Mouse (Mus musculus): Measurements from ENCODE around the gene Pcdh15. TPM values are rescaled to one million over a fixed set of nuclear protein-coding genes. Genes with fewer than 3 reads are reported as not detected.

The Pcdh15 gene
- polyA plus RNA-seq, 1 experiment from 2014 or later, result 17.4 TPM

DNA sequence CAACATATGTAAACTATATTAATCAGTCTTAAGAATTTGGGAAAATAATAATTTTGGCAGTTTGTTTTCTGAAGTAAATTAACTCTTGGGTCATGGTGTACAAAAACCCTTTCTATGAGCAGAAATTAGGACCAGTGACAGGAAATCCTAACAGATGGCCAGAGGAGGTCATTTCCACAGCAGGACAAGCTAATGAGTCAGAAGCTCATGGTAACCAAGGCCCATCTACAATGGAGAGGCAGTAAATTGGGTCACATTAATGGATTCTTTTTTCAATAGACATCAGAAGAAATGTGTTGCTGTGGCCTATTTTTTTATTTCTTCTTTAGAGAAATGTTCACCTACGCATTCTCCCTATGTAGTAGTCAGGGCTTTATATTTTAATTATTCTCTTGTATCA, 923.9 kb downstream of the Pcdh15 start:
- WGBS, result 84% methylated on average over 1 of the region's 1 CpGs
- Histone ChIP-seq H3K9me3 (replicated peaks) (no peaks in the 10 kb centered on the region), H3K9ac (replicated peaks) (no peak overlapping the region), H3K4me2 (no peak overlapping the region), H3K4me1 (no peaks in the 10 kb centered on the region), H3K4me3 (replicated peaks) (no peak overlapping the region), H3K36me3 (no peaks in the 10 kb centered on the region), H3K27me3 (replicated peaks) (no peaks in the 10 kb centered on the region), H3K27ac (replicated peaks) (no peak overlapping the region)
- no peak for ATAC-seq (ENCODE audit: low FRiP score)

DNA sequence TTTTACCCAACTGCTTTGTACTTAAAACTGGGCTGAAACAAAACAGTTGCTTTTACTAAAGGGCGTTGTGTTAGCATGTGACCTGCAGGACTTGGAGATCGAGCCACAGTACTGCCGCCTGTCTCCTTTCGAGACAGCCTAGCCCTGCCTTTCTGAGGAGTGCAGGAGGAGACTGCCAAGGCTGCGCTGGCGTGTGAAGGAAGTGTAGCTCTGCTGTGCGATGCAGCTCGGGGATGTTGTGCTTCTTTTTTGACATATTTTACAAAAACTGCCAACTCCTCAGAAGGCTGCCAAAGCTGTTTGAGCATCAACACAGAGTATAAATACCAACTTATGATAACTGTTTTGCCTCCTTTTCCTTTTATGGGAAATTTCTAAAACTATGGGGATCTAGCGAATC, 953.9 kb downstream of the Pcdh15 start:
- no peak overlapping the region for H3K4me2 ChIP-seq
- H3K4me3 ChIP-seq (replicated peaks), result no peak overlapping the region
- 61% methylated on average over 9 of the region's 9 CpGs for WGBS
- H3K27me3 ChIP-seq (replicated peaks), result no peaks in the 10 kb centered on the region
- no peak overlapping the region for H3K27ac ChIP-seq (replicated peaks)
- no peaks in the 10 kb centered on the region for H3K9me3 ChIP-seq (replicated peaks)
- no peaks in the 10 kb centered on the region for H3K36me3 ChIP-seq
- no peaks in the 10 kb centered on the region for H3K4me1 ChIP-seq
- ATAC-seq (ENCODE audit: low FRiP score), result no peak
- H3K9ac ChIP-seq (replicated peaks), result no peak overlapping the region

DNA sequence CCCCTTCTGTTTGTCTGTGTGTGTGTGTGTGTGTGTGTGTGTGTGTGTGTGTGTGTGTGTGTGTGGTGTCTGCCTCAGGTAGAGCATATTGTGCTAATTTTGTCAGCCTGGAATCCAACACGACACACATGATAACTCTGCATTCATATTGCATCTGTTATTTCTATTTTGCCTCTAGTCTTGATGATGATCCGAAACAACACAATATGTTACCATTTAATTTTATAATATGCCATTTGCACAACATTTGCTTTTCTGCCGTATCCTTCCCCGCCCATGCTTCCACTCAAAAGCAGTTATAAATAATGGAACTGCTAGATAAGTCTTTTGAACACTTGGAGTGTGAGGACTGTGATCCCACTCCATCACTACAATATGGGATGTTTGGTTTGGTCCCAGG, 987.5 kb downstream of the Pcdh15 start:
- 82% methylated on average over 4 of the region's 4 CpGs for WGBS

DNA sequence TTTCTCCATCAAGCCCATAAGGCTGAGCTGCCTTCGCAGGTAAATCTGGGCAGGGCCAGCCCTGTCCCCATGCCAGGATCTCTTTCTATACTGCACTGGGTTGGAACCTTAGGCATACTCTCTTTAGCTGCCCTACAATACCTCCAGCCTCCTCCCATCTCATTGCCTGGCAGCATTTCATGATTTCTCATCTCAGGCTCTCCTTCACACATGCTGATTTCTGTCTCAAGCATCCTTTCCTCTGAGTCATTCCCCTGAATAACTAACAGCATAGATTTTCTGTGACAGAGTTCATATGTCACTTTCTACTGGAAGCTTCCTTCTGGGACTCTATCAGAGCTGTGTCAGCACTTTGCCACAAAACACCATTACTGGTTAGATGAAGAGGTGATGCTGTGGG, 999.2 kb downstream of the Pcdh15 start:
- H3K4me1 ChIP-seq, result no peaks in the 10 kb centered on the region
- WGBS, result 96% methylated on average over 1 of the region's 1 CpGs

More for the DNA sequence above, 987.5 kb downstream of the Pcdh15 start:
- H3K36me3 ChIP-seq, result no peaks in the 10 kb centered on the region
- H3K4me3 ChIP-seq (replicated peaks), result no peak overlapping the region
- H3K27me3 ChIP-seq (replicated peaks), result no peaks in the 10 kb centered on the region
- H3K4me2 ChIP-seq, result no peak overlapping the region
- no peaks in the 10 kb centered on the region for H3K4me1 ChIP-seq
- no peaks in the 10 kb centered on the region for H3K9me3 ChIP-seq (replicated peaks)
- no peak overlapping the region for H3K9ac ChIP-seq (replicated peaks)
- ATAC-seq (ENCODE audit: low FRiP score), result no peak
- H3K27ac ChIP-seq (replicated peaks), result no peak overlapping the region

DNA sequence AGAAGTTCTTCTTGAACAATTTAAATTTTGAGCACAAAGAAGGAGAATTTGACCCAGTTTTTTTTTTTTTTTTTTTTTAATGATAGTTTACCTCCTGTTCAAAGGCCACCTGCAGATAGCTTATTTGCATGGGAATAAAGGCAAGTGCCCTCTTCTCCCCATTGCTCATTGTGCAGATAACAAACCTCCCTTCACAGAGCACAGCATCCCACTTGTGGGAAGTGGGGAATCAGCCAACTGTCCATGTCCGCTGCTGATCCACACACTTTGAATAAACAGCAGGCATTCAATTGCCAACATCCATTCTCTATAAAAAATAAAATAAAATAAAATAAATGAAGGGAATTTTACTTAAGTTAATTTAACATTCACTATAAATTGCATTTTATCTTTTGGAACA, 1015.0 kb downstream of the Pcdh15 start:
- Histone ChIP-seq H3K4me1 (no peaks in the 10 kb centered on the region), H3K4me3 (replicated peaks) (no peak overlapping the region), H3K27ac (replicated peaks) (no peak overlapping the region), H3K36me3 (no peaks in the 10 kb centered on the region), H3K4me2 (no peak overlapping the region), H3K9me3 (replicated peaks) (no peaks in the 10 kb centered on the region), H3K27me3 (replicated peaks) (no peaks in the 10 kb centered on the region), H3K9ac (replicated peaks) (no peak overlapping the region)
- no peak for ATAC-seq (ENCODE audit: low FRiP score)
- 24% methylated on average over 1 of the region's 1 CpGs for WGBS

More for the DNA sequence above, 999.2 kb downstream of the Pcdh15 start:
- H3K4me2 ChIP-seq, result no peak overlapping the region
- no peak overlapping the region for H3K4me3 ChIP-seq (replicated peaks)
- no peaks in the 10 kb centered on the region for H3K36me3 ChIP-seq
- H3K9ac ChIP-seq (replicated peaks), result no peak overlapping the region
- H3K27me3 ChIP-seq (replicated peaks), result no peaks in the 10 kb centered on the region
- no peak overlapping the region for H3K27ac ChIP-seq (replicated peaks)
- H3K9me3 ChIP-seq (replicated peaks), result no peaks in the 10 kb centered on the region
- no peak for ATAC-seq (ENCODE audit: low FRiP score)

DNA sequence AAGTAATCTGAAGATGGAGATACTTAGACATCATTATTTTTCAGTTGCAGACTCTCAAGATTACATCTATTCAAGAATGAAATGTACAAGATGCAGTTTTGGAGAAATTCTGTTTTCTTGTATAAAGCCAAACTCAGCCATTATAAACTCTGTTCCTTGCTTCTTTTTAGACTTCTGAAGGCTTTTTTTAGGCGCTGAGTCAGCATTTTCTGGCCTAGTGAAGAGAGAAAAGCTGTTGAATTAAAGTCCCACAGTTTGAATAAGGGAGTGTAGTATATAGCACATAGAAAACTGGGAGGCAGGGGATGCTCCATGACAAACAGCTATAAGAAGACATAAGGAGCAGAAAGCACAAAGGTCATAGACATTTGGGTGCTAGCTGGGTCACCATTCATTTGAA, 1017.7 kb downstream of the Pcdh15 start:
- H3K4me3 ChIP-seq (replicated peaks), result no peak overlapping the region
- no peaks in the 10 kb centered on the region for H3K27me3 ChIP-seq (replicated peaks)
- 67% methylated on average over 1 of the region's 1 CpGs for WGBS
- H3K9me3 ChIP-seq (replicated peaks), result no peaks in the 10 kb centered on the region
- ATAC-seq (ENCODE audit: low FRiP score), result no peak
- H3K36me3 ChIP-seq, result no peaks in the 10 kb centered on the region
- no peak overlapping the region for H3K27ac ChIP-seq (replicated peaks)
- H3K4me2 ChIP-seq, result no peak overlapping the region
- no peak overlapping the region for H3K9ac ChIP-seq (replicated peaks)
- no peaks in the 10 kb centered on the region for H3K4me1 ChIP-seq

DNA sequence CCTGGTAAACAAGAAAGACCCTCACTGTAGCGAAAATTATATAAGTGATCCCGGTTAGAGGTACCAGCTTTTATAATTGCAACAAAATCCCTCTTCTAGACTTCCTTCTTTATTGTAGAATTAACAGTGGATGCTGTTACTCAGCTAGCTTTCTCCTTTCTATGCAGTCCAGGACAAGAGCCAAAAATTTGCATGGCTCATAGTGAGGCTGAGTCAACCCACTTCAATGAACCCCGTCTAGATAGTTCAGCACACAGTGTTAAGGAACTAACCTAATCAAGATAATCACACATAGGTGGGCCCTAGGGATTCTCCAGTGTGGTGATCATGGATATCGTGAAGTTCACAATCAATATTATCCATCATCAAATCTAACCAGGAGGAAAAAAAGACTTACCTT, 1024.3 kb downstream of the Pcdh15 start:
- no peak overlapping the region for H3K4me2 ChIP-seq
- 89% methylated on average over 4 of the region's 4 CpGs for WGBS

DNA sequence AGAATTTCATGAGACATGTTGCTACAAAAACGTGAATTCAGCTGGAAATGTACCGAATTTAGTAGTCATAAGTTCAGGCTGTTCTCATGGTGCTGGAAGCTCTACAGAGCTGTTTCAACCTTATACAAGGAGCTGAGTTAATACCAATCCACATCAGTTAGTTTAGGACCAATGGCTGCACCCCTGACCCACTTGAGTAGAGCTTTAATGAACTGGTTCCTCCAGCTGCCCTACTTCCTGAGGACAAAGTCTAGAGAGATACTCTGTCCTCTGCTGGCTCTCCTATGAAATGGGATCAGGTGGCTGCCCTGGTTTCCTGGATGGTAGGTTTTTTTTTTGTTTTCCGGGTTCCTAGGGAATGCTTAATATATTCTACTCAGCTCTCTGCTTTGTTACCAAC, 1030.0 kb downstream of the Pcdh15 start:
- H3K4me1 ChIP-seq, result no peaks in the 10 kb centered on the region
- H3K36me3 ChIP-seq, result no peaks in the 10 kb centered on the region
- H3K27me3 ChIP-seq (replicated peaks), result no peaks in the 10 kb centered on the region
- H3K4me2 ChIP-seq, result no peak overlapping the region
- no peak overlapping the region for H3K9ac ChIP-seq (replicated peaks)
- H3K27ac ChIP-seq (replicated peaks), result no peak overlapping the region
- WGBS, result 84% methylated on average over 3 of the region's 3 CpGs
- no peak overlapping the region for H3K4me3 ChIP-seq (replicated peaks)
- ATAC-seq (ENCODE audit: low FRiP score), result no peak
- no peaks in the 10 kb centered on the region for H3K9me3 ChIP-seq (replicated peaks)

More for the DNA sequence above, 1024.3 kb downstream of the Pcdh15 start:
- no peak overlapping the region for H3K27ac ChIP-seq (replicated peaks)
- H3K9ac ChIP-seq (replicated peaks), result no peak overlapping the region
- H3K4me1 ChIP-seq, result no peaks in the 10 kb centered on the region
- no peak overlapping the region for H3K4me3 ChIP-seq (replicated peaks)
- ATAC-seq (ENCODE audit: low FRiP score), result no peak
- no peaks in the 10 kb centered on the region for H3K9me3 ChIP-seq (replicated peaks)
- H3K27me3 ChIP-seq (replicated peaks), result no peaks in the 10 kb centered on the region
- no peaks in the 10 kb centered on the region for H3K36me3 ChIP-seq

DNA sequence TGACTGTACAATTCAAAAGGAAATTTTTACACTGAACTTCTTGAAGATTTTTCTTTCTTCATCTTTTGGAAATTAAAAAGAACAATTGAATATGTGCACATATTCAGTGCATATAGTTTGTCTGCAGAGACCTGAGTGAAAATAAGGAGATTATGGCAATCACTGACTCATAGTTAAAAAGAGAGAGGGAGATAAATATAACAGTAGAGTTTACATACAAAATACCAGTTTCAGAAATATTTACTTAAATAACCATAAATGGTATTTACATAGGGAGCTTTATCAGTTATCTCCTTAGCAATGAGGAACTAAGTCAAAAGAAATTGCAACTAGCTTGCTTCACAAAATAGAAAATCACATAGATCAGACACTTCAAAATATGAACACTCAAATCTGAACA, 1030.5 kb downstream of the Pcdh15 start:
- H3K9me3 ChIP-seq (replicated peaks), result no peaks in the 10 kb centered on the region
- H3K9ac ChIP-seq (replicated peaks), result no peak overlapping the region
- no peaks in the 10 kb centered on the region for H3K27me3 ChIP-seq (replicated peaks)
- no peaks in the 10 kb centered on the region for H3K4me1 ChIP-seq
- no peak for ATAC-seq (ENCODE audit: low FRiP score)
- no peak overlapping the region for H3K4me3 ChIP-seq (replicated peaks)
- H3K27ac ChIP-seq (replicated peaks), result no peak overlapping the region
- H3K4me2 ChIP-seq, result no peak overlapping the region
- no peaks in the 10 kb centered on the region for H3K36me3 ChIP-seq

DNA sequence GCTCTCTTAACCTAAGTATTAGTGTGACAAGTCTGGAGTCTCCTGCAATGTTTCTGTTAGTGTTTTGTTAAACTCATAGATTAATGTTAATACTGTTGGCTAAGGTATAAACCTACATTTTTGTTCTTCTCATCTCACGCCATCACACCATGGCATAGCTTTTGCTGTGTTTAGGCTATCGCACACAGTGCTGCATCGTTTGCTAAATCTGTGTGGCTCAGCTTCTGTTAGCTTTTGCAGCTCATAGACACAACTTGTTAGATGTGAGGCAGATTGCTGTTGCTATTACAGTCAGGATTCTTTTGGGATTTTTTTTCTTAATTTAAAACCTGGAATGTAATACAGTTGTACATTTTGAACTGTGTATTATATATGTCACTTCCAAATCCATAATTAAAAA, 1031.7 kb downstream of the Pcdh15 start:
- 91% methylated on average over 3 of the region's 3 CpGs for WGBS
- no peak for ATAC-seq (ENCODE audit: low FRiP score)
- no peak overlapping the region for H3K9ac ChIP-seq (replicated peaks)
- no peak overlapping the region for H3K4me2 ChIP-seq
- no peaks in the 10 kb centered on the region for H3K27me3 ChIP-seq (replicated peaks)
- no peaks in the 10 kb centered on the region for H3K4me1 ChIP-seq
- H3K27ac ChIP-seq (replicated peaks), result no peak overlapping the region
- H3K36me3 ChIP-seq, result no peaks in the 10 kb centered on the region
- no peak overlapping the region for H3K4me3 ChIP-seq (replicated peaks)
- H3K9me3 ChIP-seq (replicated peaks), result no peaks in the 10 kb centered on the region

DNA sequence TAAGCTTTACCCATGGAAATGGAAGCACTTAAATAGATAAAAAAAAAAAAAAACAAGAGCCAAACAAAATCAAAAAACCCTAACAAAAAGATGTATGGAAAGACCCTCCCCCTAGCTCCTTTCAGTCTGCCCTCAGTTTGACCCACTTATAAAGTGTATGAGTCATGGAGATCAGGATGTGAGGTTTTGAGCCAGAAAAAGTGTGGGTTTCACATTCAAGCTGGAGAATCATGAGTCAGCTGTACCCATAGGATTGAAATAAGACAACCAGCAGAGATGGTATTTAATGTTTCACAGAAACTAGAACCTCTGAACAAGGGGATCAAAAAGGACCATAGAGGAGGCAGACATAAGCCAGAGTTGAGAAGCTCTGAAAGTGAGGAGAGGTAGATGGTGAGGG, 1048.8 kb downstream of the Pcdh15 start:
- Histone ChIP-seq H3K4me1 (no peaks in the 10 kb centered on the region), H3K27me3 (replicated peaks) (no peaks in the 10 kb centered on the region), H3K9me3 (replicated peaks) (no peaks in the 10 kb centered on the region), H3K27ac (replicated peaks) (no peak overlapping the region), H3K36me3 (no peaks in the 10 kb centered on the region), H3K4me3 (replicated peaks) (no peak overlapping the region), H3K4me2 (no peak overlapping the region), H3K9ac (replicated peaks) (no peak overlapping the region)
- no peak for ATAC-seq (ENCODE audit: low FRiP score)

DNA sequence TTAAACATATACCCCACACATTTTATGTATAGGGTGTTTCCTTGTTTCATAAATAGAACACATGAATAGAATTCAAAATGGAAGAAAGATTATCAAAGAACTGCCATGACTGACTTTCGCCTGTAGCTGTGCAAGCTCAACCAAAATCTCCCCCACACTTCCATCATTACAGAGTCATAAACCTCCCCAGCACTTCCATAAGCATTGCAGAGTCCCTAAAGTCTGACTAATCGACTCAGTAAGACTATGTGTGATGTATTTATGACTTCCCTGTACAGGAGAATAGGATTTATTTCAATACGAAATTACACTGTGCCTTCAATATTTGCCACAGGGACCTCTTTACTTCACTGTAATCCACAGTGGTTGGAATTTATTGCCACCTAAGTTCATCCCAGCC, 1082.8 kb downstream of the Pcdh15 start:
- no peaks in the 10 kb centered on the region for H3K4me1 ChIP-seq
- no peaks in the 10 kb centered on the region for H3K27me3 ChIP-seq (replicated peaks)
- no peaks in the 10 kb centered on the region for H3K9me3 ChIP-seq (replicated peaks)
- H3K27ac ChIP-seq (replicated peaks), result no peak overlapping the region
- 48% methylated on average over 3 of the region's 3 CpGs for WGBS
- H3K4me3 ChIP-seq (replicated peaks), result no peak overlapping the region
- H3K4me2 ChIP-seq, result no peak overlapping the region
- no peaks in the 10 kb centered on the region for H3K36me3 ChIP-seq
- H3K9ac ChIP-seq (replicated peaks), result no peak overlapping the region
- peak; percentile 61 for ATAC-seq (ENCODE audit: low FRiP score)

DNA sequence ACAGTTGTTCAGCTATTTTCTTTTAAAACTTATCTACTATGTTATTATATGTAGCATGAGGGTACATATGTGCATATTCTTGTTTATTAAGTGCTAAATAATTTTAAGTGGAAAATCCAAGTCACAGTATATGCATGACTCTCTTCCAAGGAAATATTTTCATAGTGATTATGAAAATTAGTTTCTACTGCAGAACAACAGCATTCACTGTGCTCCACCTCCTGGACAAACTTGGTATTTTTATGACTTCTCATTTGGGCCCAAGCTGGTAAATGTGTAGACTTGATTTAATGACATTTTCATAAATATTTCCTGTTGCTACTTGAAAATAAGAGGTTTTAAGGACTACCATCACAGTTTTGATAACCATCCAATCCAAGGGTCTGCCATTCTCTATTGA, 1104.5 kb downstream of the Pcdh15 start:
- Histone ChIP-seq H3K9ac (replicated peaks) (no peak overlapping the region), H3K4me1 (no peaks in the 10 kb centered on the region), H3K4me2 (no peak overlapping the region), H3K36me3 (no peaks in the 10 kb centered on the region), H3K27me3 (replicated peaks) (no peaks in the 10 kb centered on the region), H3K4me3 (replicated peaks) (no peak overlapping the region), H3K27ac (replicated peaks) (no peak overlapping the region), H3K9me3 (replicated peaks) (no peaks in the 10 kb centered on the region)
- no peak for ATAC-seq (ENCODE audit: low FRiP score)
